Mouse (Mus musculus) cortical plate, adult 2 months (tissue): ENCODE measurements around the gene Mobp. TPM values are rescaled to one million over a fixed set of nuclear protein-coding genes. Genes with fewer than 3 reads are reported as not detected.
A peak's percentile ranks its signal among the peaks of the same experiment; 100 is the strongest.

ENCODE experiments used
- H3K27ac ChIP-seq: fragments of 200-500 bp; 2 replicates; pipeline ENCODE4 v1.5.1; 2012; ENCODE audit warnings: low read length, control low read depth, inconsistent platforms; ENCODE audit not compliant: insufficient read depth
- H3K4me1 ChIP-seq: fragments of 200-500 bp; 2 replicates; pipeline ENCODE4 v1.6.1; 2011; ENCODE audit warnings: low read length; ENCODE audit not compliant: control insufficient read depth, insufficient read depth
- H3K4me3 ChIP-seq: fragments of 200-500 bp; 2 replicates; pipeline ENCODE4 v1.5.1; 2011; ENCODE audit warnings: mild to moderate bottlenecking, low read length, control low read depth; ENCODE audit not compliant: insufficient read depth
- CTCF ChIP-seq: fragments of 200-500 bp; IDR thresholded peaks from 2 replicates; pipeline ENCODE4 v1.5.1; 2011; ENCODE audit warnings: mild to moderate bottlenecking, control low read depth, low read length; ENCODE audit not compliant: insufficient read depth; ENCODE audit errors: extremely low read depth
- POLR2A ChIP-seq: fragments of 200-500 bp; IDR thresholded peaks from 2 replicates; pipeline ENCODE4 v1.6.1; 2011; ENCODE audit warnings: mild to moderate bottlenecking, low read length, control low read depth; ENCODE audit not compliant: insufficient read depth; ENCODE audit errors: extremely low read depth
- polyA plus RNA-seq: library from polyadenylated mRNA; depleted of rRNA; stranded (reverse); fragments of >200 nt; gene quantifications from 2 replicates; pipeline ENCODE4 v1.2.3, GENCODE M21; 2012

The Mobp gene
- polyA plus RNA-seq, 1 experiment: 1,403 TPM

DNA sequence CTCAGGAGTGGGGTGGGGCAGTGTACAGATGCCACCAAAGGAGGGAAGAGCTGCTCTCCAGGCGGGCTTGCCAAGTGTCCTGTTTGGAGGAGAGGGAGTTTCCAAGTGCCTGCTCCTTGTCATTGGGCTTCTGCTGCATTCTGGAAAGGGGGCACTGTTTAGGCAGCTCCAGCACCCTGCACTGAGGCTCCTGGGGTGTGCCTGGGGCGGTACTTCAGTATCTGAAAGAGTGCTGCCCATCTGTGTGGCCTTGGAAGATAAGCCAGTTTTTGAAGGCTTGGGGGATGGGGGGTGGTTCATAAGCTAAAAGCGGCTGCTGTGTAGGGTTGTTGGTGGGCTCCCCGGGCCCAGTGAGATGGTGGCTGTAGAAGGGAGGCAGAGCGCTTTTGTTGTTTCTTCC lies 33.9 kb upstream of the Mobp start:
- H3K27ac ChIP-seq: no peak overlapping the region
- TF ChIP-seq POLR2A: no peak
- TF ChIP-seq CTCF: no peak
- H3K4me1 ChIP-seq: no peaks in the 10 kb centered on the region
- no peak overlapping the region for H3K4me3 ChIP-seq

DNA sequence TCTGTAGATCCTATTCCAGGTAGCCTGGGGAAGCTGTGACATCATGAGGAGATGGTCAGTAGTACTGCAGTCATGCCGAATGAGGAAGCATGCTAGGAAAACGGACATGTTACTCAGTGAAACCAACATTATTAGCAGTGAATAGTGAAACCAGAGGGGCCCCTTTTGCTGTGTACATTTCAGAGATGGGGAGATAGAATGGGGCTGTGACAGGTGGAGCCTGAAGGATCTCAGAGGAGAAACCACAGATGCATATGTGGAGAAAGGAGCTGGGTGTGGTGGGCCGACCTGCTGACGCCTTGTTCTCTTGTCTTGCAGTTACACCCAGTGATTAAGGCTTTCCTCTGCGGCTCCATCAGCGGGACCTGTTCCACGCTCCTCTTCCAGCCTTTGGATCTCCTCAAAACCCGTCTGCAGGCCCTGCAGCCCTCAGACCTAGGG lies 33.3 kb upstream of the Mobp start:
- no peak for TF ChIP-seq POLR2A
- no peak for TF ChIP-seq CTCF
- Histone ChIP-seq H3K4me3 (no peak overlapping the region), H3K4me1 (no peaks in the 10 kb centered on the region), H3K27ac (no peak overlapping the region)

DNA sequence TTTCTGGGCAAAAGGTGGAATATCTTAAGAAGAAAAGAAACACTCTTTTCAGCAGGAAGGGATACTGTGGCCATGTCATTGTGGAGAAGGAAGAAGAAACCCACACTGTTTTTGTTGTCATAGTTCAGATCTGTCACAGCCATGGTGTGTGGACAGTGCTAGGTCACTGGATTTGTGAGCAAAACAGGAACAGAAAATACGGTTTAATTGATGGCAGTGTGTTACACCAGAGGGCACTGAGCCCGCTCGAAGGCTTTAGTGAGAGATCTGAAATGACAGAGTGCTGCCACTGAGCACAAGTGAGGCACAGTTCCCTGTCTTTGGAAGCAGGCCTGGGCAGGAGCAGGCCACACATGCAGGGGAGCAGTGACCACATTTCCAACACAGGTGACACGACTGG lies 31.3 kb upstream of the Mobp start:
- no peak for TF ChIP-seq POLR2A
- no peak for TF ChIP-seq CTCF
- H3K4me1 ChIP-seq: no peaks in the 10 kb centered on the region
- no peak overlapping the region for H3K4me3 ChIP-seq
- H3K27ac ChIP-seq: no peak overlapping the region

DNA sequence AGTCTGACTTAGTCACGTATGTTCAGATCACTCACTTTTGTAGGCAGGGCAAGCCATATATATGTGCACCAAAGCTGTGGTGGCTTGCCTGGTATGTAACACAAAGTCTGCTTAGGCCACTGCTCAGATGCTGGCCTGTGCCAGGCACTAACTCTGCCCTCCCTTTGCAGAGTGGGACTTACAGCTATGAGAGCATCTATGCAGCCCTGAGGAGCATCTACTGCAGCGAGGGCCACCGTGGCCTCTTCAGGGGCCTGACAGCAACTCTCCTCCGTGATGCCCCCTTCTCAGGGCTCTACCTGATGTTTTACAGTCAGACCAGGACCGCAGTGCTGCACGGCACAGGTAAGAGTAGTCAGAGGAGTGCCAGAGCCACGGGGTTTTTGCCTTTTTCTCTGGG lies 29.0 kb upstream of the Mobp start:
- TF ChIP-seq POLR2A (no peak), CTCF (no peak)

DNA sequence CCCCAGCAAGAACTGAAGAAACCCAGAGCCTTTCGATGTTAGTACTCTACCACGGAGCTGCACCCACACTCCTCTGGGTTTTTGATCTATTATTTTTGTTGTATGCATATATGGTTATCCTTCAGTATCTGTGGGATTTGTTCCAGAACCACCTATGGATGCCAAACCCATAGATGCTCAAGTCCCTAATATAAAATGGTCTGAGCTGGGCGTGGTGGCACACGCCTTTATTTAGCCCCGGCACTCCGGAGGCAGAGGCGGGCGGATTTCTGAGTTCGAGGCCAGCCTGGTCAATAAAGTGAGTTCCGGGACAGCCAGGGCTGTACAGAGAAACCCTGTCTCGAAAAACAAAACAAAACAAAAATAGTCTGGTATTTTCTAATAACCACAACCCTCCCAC lies 22.6 kb upstream of the Mobp start:
- Histone ChIP-seq H3K27ac (no peak overlapping the region), H3K4me1 (peaks cover 7% of the 10 kb centered on the region), H3K4me3 (peak overlapping the region; percentile 65; the same call in 1 of the 2 replicates)
- no peak for TF ChIP-seq POLR2A
- no peak for TF ChIP-seq CTCF

More for the DNA sequence above, 29.0 kb upstream of the Mobp start:
- Histone ChIP-seq H3K4me3 (no peak overlapping the region), H3K4me1 (no peaks in the 10 kb centered on the region), H3K27ac (no peak overlapping the region)

DNA sequence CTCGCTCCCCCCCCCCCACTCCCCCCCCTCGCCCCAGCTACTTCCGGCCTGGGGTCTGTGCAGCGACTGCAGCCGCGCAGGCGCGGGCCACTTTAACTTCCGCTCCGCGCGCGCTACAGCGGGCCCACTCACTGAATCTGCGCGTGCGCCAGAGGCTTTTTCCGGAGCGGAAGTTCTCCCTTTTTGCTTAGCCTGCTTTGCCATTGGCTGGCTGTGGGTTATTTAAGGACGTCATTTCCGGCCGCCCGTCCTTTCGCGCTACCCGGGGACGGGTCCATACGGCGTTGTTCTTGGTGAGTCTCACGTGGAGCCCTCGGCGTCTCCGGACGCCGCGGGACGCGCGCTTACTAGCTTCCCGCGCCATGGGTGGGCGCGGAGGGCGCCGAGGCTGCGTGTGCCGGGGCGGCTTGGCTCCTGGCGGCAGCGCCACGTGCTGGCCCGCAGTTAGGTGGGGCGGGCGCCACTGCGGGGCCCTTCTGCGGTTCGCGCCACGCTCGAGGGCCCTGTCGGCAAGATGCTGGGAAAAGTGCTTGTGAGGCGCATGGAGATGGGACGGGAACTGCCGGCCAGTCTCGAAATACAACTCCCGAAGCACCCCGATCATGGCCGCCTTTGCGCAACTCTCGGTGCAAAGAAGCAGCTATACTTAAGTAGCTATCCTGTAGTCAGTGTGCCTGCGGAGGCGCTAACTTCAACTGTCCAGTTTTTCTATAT lies 21.8 kb upstream of the Mobp start, which contains the start of gene Rpsa:
TSS of gene Rpsa (plus strand) at position 152 of the 714 bp plus-strand sequence.
- H3K27ac ChIP-seq: no peak within 1 kb of the TSS
- H3K4me1 ChIP-seq: peaks cover 7% of the 10 kb centered on the region
- TF ChIP-seq POLR2A (peak; percentile 93), CTCF (no peak)
- H3K4me3 ChIP-seq: peak within 1 kb of the TSS; percentile 65

DNA sequence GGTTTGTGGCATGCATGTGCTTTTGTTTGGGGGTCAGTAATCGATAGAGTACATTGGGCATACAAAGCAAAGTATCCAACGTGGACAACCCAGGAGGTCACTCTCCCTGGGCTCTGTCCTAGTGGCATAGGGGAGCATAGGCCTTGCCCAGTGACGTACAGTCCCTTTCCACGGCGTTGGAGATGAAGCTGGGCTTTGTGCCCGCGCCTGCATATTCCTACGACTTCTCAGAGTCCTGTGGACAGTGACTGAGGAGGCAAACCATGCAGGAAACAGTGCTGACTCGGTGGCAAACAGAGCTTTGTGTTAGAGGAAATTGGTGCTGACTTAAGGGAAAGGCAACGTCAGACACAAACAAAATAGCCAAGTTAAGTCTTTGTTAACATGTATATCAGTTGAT lies 20.2 kb upstream of the Mobp start:
- TF ChIP-seq CTCF (no peak), POLR2A (no peak)
- H3K4me1 ChIP-seq: peaks cover 7% of the 10 kb centered on the region
- H3K27ac ChIP-seq: no peak overlapping the region
- peak overlapping the region; percentile 65; the same call in 1 of the 2 replicates for H3K4me3 ChIP-seq

DNA sequence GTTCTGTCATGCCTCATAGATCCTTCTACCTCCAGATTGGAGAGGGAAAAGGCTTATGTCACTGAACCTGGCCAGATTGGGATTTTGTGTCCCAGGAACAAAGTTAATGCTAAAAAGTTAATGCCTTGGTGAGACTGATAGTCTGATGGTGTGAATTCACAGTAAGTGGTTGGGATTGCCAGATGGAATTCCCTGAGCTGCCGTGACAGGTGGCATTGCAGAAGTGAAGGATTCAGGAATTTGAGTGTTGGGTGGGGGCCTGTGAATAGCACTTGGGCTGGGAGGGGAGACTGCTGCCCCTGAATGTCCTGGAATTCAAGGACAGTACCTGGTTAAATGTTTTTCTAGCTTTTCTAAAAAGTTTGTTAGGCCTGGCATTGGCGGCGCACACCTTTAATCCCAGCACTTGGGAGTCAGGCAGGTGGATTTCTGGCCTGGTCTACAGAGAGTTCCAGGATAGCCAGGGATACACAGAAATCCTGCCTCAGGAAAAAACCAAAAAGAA lies 17.7 kb upstream of the Mobp start:
- H3K27ac ChIP-seq: no peak overlapping the region
- H3K4me3 ChIP-seq: no peak overlapping the region
- peaks cover 7% of the 10 kb centered on the region for H3K4me1 ChIP-seq
- TF ChIP-seq POLR2A (no peak), CTCF (no peak)

DNA sequence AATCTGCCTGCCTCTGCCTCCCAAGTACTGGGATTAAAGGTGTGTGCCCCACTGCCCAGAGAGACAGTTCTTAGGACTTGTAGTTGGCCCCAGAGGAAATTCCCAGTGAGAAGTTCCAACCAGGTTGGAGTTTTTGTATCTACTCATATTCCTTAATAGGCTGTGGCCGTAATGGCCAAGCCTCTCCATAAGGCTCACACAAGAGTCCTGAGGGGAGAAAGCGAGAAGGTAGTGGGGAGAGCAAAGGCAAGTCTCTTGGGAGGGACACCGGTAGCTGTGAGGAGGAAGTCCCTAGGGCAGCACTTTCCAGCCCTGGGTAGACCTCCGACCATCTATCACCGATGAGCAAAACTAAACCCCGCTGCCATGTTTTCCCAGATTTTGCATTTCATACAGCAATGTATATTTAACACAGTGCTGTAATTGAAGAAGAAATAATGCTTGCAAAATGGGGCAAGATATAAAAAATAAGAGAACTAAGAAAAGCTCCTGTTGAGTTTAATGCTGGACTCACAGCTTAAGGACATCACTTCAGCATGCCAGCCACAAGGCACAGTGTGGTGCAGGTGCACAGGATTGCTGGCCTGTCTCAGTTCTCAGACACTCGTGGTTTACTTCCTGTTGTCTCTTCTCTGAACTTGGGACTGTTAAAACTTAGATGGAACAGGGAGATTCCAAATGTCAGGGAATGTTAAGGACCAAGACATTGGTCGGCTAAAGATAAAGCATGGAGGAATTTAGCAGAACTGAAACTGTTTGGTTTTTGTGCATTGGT lies 16.3 kb upstream of the Mobp start:
- peaks cover 7% of the 10 kb centered on the region for H3K4me1 ChIP-seq
- no peak overlapping the region for H3K4me3 ChIP-seq
- H3K27ac ChIP-seq: no peak overlapping the region
- TF ChIP-seq POLR2A: no peak
- TF ChIP-seq CTCF: no peak
